Mouse (Mus musculus) kidney, postnatal 25 days (tissue): ENCODE data around the gene Prss33.
A peak's percentile ranks its signal among the peaks of the same experiment; 100 is the strongest.

Source experiments
- DNase-seq, 2 experiments: peaks; one replicate each; pipeline ENCODE4 v3.0.0; 2021; ENCODE audit warnings: mixed read lengths in 2 of 2

Prss33 gene

DNA sequence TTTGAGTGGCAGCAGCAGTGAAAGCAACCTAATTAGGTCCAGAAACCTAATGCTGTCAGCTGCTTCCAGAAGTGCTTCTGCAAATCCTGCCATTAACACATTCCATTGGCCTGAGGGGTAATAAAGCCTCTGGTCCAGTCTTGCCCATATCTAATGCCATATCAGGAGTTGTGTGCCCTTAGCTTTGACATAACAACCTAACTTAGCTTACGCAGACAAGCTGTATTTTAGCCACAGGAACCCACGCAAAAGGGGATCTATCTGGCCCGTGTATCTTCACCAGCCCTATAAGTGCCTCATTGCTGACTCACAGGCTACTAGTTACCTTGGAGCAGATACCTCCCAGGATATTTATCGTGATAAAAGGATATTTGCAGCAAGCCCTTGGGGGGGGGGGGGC lies 10.3 kb downstream of the Prss33 start:
- DNase-seq: no peak

DNA sequence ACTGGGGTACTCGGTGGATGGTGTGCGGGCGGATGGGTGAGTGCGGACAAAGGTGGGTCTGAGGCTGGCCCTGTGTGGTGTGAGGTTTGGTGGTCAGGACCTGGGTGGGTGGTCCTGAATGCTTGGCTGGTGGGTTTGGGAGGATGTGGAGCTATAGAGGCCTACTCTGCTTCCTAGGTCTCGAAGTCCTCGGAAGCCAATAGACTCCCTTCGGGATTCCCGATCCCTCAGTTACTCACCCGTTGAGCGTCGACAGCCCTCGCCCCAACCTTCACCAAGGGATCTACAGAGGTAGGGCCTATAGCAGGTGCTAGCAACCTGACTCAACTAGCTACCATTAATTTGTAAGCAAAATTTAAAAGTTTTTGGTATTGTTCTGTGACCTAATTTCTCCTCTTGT lies 12.2 kb downstream of the Prss33 start:
- DNase-seq: peak in 1 of 2 experiments; percentile 34

DNA sequence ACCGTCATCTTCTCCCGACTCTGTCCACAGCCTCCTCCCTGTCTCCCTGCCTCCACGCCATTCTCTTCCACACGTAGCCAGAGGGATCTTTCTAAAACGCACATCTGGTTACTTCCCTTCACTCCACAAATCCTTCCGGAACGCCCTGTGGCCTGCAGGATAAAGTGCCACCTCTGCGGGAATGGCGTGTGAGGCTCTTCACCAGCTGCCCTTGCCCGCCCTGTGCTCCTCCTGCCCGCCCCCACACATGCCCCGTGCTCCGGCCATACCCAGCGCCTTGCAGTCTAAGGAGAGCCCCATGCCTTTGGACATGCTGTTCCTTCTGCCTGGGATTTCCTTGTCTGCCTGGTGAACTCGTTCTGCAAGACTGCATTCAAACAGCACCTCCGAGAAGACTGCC lies 12.8 kb downstream of the Prss33 start:
- peak in 1 of 2 experiments; percentile 37 for DNase-seq

DNA sequence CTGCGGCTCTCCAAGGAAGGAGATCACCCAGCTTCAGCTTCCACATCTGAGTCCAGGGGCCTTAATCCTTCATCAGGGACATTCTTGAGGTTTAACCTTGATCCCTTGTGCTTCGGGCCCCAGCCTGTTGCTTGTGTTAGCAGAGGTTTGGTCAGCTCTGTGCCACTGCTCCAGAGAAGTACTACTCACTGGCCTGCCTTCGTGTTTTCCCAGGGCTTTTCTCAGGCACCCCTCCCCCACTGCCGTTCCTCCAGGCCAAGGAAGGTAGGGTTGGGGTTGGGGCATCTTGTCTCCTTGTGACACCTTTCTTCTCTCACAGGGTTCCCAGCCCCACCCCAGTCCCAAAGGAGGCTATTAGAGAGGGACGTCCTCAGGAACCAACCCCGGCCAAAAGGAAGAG lies 13.8 kb downstream of the Prss33 start:
- no peak for DNase-seq

DNA sequence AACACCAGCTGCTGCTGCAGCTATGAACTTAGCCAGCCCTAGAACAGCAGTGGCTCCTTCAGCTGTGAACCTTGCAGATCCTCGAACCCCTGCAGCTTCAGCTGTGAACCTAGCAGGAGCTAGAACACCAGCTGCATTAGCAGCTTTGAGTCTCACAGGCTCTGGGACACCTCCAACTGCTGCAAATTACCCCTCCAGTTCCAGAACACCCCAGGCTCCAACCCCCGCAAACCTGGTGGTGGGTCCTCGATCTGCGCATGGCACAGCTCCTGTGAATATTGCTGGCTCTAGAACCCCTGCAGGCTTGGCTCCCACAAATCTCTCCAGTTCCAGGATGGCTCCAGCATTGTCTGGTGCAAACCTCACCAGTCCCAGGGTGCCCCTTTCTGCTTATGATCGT lies 15.1 kb downstream of the Prss33 start:
- DNase-seq: peak in 1 of 2 experiments; percentile 35

DNA sequence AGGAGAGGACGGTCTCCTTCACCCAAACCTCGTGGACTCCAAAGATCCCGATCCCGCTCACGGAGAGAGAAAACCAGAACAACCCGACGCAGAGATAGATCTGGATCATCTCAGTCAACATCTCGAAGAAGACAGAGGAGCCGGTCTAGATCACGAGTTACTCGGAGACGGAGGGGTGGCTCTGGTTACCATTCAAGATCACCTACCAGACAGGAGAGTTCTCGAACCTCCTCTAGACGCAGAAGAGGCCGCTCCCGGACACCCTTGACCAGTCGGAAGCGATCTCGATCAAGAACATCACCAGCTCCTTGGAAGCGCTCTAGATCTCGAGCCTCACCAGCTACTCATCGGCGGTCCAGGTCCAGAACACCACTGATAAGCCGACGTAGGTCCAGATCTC lies 16.6 kb downstream of the Prss33 start:
- DNase-seq: no peak

DNA sequence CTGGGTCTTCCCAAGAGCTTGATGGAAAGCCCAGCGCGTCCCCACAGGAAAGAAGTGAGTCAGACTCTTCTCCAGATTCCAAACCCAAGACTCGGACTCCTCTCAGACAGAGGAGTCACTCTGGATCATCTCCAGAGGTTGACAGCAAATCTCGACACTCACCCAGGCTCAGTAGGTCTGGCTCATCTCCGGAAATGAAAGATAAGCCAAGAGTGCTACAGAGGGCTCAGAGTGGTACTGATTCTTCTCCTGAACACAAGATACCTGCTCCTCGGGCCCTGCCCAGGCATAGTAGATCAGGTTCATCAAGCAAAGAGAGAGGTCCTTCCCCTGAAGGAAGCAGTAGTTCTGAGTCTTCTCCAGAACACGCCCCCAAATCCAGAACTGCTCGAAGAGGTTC lies 17.3 kb downstream of the Prss33 start:
- no peak for DNase-seq

DNA sequence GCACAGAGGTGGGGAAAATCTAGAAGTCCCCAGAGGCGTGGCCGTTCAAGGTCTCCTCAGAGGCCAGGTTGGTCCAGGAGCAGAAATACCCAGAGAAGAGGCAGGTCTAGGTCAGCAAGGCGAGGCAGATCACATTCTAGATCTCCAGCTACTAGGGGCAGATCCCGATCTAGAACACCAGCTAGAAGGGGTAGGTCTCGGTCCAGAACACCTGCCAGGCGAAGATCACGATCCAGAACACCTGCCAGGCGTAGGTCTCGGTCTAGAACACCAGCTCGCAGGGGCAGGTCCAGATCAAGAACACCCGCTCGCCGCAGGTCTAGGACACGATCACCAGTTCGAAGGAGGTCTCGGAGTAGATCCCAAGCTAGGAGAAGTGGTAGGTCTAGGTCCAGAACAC lies 20.2 kb downstream of the Prss33 start:
- DNase-seq: peak in 1 of 2 experiments; percentile 41

DNA sequence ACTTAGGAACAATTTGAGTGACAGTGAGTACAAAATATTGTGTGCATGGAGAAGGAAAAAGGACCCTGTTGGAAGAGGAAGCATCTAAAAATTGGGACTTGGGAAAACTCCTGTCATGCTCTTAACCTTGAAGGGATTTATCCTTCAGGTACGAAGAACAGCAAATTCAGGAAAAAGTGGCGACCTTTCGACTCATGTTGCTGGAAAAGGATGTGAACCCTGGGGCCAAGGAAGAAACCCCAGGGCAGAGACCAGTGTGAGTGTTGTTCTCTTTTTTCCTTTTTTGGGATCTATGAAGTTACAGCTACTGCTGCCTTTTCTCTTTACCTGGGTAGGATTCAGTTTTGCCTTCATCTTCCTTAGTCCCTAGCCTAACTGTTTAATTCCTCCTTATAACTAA lies 27.9 kb downstream of the Prss33 start:
- DNase-seq: peak in 1 of 2 experiments; percentile 55

DNA sequence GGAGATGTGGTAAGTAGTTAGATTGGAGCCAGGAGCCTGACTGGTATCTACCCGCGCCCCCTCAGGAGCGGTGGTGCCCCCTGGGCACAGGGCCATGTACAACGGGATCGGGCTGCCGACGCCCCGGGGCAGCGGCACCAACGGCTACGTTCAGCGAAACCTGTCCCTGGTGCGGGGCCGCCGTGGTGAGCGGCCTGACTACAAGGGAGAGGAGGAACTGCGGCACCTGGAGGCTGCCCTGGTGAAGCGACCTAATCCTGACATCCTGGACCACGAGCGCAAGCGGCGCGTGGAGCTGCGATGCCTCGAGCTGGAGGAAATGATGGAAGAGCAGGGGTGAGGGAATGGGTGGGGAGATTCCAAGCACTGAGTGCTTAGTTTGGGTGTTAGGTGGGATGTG lies 29.0 kb downstream of the Prss33 start:
- DNase-seq: peak; percentile 67 to 83

DNA sequence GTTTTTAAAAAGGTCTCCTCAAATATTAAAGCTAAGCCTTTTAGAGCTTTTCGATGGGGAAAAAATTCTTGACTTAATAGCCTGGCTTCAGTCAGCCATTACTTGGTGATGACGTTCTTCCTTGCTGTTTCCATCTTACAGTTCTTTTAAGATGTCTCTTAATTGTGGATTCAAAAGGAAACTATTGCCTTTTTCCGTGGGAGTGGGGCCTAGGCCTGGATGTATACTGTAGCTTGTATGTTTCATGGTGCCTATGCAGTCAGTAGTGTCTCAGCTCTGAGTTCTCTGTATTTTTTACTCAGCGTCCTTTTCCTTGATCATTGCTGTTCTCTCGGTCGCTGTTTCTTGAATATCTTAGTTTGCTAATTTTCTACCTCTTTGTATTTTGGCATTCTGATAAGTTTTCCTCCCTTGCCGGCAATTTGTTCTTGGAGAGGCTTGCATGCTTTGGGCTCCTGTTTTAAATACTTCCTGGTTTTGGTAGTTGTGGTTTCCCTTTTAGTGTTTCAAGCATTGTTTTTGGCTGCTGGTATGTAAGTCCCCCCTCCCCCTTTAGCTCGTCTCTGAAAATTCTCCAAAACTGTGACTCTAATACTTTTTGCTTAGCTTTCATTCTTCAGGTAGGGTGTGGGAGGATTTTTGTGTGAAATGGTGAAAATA lies 31.3 kb downstream of the Prss33 start:
- no peak for DNase-seq

DNA sequence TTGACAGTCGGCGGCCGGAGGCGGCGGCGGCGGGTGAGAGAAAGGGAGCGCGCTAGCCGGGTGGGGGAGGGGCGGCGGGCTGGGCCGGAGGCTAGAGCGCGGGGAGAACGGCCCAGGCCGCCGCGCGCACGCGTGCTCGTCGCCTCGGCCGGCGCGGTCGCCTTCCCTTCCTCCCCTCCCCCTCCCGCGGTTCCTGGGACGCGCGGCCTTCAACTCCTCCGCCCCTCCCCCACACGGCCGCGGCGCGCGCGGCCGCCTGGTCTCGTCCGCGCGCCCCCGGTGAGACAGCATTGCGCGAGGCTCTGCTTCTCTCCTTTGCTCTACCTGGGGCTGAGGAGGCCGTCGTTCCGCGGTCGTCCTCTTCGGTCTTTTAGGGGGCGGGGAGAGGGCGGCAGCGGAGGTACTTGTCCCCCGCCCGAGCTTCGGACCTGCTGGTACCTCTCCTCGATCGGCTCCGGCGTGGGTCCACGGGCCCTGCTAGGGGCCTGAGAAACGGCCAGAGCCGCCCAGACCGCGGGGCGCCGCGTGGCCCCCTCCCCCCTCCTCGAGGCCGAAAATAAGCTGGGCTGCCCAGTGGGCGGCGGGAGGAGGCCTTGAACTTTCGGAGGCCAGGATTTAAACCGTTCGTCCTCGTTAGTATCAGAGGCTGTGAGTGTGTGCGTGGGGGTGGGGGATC lies 32.4 kb downstream of the Prss33 start:
- DNase-seq: peak; percentile 89 to 93

DNA sequence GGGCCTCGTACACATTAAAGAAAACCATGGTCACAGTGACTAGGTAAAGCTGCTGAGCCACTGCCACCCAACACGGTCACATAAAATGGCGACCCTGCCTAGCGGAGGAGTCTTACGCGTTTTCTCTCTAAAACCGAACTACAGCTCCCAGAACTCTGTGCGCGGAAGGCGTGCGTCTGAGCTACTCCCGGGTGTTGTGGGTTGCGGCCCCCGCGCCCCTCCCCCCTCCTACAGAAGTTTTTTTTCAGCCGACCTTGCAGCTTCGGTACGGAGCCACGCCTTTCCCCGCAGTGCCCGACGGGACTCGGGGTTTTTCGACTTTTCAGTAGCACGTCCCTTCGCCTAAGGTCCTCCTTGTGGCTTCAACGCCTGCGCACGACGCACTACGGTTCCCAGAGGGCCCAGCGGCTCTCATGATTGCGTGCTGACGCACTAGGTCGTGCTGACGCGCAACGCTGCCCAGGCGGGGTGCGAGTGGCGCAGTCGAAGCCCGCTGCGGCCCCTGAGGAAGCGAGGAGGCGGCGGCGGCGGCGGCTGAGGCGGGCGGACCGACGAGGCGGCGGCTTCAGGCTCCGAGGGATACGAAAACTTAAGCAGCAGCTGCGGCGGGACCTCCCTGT lies 33.0 kb downstream of the Prss33 start:
- peak; percentile 98 to 100 for DNase-seq

DNA sequence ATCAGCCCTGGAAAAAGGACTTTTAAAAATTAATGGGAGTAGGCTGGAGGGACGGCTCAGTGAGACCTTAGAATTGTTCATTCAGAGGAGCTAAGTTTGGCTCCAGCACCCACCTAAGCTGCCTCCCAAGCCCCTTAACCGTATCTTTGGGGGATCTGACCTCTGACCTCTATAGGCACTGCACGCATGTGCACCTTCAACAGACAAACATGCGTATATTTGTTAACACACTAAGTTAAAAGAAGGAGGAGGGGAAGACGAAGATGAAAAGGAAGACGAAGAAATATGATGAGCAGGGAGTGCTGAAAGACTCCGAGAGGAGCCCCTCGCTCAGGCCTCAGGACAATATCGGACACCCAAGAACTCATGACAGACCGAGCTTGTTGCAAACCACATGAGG lies 34.2 kb downstream of the Prss33 start:
- DNase-seq: no peak

DNA sequence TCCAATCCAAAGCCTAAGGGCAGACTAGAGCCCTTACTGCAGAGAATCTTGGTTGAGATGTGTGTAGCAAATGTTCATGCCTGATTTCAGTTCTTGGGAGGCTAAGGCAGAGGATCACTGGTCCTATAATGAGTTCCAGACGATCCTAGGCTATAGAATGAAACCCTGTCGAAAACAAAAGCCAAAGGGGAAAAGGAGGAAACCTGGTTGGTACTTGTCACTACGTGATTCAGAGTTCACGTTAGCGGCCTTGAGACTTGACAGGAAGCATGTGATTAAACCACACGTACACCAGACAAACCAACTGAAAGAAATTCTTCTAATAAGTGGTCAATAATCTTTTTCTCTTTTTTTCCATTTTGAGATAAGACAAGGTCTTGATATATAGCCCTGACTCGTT lies 38.5 kb downstream of the Prss33 start:
- DNase-seq: no peak

DNA sequence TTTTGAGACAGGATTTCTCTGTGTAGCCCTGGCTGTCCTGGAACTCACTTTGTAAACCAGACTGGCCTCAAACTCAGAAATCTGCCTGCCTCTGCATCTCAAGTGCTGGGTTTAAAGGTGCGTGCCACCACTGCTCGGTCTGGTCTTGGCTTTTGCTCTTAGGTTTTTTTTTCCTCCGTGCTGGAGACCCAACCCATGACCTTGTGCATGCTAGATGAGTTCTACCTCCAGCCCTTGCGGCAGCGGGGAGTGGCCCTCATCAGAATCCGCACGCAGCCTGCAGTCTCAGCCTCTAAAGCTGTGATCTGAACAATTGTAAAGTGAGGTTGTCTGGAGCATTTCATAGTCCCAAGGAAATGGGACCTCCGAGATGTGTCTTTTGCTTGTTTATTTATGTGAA lies 40.5 kb downstream of the Prss33 start:
- DNase-seq: no peak

DNA sequence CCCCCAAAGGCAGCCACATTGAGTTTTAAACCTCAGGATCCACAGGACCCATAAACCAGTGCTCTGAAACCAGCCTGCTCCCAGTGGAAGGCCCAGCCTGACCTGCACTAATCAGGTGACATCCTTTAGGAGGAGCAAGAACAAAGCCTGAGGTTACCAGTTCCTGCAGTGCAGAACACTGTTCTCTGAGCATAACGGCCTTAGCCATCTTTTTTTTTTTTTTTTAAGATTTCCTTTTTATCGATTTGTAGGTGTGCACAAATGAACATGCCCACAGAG lies 44.8 kb downstream of the Prss33 start:
- no peak for DNase-seq

DNA sequence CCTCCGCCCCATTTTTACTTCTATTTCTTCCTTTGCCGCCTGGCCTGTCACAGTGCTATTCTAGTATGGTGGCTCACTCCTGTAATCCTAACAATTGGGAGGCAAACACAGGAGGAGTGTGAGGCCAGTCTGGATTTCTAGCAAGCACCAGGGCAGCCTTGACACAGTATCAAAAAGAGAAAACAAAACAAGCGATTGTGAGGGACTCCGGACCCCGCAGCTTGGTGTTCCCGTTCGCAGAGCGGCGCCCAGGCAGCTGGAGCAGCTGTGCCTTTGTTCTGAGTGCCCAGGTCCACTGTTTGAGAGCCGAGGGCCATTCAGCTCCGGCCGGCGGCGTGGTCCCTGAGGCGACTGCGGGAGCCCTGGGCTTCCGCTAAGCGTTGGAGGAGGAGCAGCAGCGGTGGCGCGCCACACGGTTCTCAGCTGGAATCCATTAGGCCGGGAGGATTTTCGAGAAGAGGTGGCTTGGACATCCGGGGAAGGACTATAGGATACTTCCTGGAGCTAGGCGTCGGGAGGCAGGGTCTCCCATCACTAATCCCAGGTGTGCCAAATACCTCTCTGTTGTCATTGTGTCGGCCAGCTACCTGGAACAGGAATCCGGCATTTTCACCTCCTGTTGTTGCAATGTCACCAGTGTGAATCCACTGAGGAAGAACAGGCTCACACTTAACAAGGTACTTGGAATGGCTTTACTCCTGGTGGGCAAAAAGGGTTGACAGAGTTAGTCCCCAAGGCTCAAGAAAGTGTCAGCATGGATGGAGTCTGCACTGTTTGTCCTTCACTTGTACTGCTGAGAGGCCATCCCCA lies 45.4 kb downstream of the Prss33 start, which contains the start of gene Srrm2:
TSS of gene Srrm2 (plus strand) at position 264 of the 810 bp plus-strand sequence.
- DNase-seq: peak; percentile 67 to 71

DNA sequence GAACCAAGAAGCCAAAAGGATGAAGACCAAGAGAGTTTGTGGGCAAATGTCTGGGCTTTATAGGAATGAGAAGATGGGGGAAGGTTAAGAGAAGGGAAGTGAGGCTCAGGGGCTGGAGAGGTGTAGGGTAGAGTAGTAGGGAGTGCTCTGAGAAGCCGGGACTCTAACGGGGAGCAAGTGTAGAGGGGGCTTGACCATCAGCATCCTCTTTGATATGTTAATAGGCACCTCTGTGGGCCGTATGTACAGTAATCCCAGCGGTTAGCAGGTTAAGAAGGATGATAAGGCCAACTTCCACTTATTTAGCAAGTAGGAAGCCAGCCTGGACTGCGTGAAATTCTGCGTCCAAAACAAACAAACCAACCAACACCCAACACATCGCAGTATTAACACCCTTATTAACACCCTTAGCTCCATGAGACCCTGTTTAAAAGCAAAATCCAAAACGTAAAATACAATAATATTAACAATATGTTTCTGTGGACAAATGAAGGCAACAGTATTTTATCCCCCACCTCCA lies 46.0 kb downstream of the Prss33 start:
- no peak for DNase-seq

DNA sequence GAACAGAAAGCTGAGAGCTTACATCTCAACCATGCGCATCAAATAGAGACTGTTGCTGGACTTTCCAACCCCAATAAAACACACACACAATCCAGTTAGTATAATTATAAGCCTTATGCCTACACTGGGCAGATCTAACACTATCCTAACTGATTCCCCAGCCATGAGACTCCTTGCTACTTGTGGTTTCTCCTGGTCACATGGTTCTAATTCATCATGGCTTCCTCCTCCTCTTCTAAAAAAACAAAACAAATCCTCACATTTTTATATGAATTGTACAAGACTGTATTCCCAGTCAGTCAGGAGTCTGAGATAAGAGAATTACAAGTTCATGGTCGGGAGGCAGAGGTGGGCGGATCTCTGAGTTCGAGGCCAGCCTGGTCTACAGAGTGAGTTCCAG lies 46.9 kb downstream of the Prss33 start:
- no peak for DNase-seq

DNA sequence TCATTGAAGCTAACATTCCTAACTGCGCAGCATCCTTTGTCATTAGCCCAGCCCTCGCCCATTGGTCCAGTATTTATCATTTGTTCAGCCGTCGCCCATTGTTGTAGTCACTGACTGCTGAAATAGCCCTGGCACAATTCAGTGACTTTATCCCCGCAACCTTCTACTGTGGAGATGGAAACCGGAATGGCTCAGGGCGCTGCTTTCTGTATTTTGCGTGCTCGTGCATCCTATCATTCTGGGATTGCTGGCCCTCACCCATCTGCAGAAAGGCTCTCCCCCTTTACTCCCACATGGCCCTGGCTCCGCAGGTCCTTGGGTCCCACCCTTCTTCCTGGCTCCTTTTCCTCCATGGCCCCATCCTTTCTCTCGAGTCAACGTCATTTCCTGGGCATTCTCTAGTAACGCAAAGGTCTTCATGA lies 49.3 kb downstream of the Prss33 start:
- DNase-seq: no peak

DNA sequence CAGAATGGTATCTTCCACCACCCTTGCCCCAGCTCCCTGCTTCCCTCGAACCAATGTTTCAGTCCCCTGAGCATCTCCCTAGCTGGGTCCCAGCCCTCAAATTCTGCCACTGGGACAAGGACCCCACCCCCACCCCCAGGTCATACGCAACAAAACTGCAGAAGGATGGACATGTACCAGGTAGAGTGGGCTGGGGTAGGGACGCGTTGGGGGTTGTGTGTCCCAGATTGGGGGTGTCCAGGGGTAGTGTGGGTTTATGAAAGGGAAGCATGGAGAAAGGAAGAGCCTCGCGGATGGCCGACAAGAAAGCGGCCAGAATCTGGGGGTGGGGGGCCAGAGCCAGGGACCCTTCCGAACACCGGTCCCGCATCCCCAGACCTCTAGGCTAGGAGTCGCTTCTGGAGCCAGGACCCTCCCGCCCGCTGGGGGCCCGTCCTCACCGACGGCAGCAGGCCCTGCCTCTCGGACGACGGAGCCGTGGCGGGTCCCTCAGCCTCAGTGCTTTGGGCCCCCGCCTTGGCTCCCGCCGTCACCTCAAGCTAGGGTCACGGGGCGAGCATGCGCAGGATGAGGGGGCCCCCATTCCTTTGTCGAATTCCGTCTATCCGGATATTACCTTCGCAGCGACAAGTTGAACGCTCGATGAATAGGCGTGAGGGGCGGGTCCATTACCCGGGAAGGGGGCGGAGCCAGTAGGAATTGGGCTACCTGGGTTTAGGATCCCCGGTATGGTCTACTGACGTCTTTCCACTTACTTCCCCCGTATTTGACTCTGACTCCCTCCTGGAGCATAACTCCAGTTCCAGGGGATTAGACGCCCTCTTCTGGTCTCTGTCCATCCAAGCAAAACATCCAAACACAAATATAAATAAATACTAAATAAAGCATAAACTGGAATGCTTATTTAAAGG lies 50.0 kb downstream of the Prss33 start, which contains the start of gene Flywch2:
TSS of gene Flywch2 (minus strand) at position 521 of the 911 bp plus-strand sequence.
- peak; percentile 88 to 91 for DNase-seq
